In the genomic region with DNA sequence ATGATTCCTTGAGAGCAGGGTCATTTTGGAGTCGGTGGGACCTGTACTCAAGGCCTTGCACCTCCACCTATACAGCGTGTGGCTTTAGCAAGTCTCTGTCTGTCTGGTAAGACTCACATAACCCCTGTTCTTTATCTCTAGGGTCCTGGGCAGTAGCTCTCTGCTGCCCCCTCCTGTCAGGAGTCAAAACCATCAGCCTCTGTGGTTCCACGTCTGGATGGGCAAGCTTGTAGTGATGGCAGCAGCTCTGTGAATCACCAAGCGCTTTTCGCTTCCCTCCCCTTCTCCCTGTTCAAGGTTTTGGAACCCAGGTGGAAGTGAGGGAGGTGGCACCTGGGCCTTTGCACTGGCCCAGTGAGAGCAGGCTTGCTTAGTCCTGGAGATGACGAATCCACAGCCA, we compare ENCODE assay signal across 8 mouse cellular contexts. TPM values are rescaled to one million over a fixed set of nuclear protein-coding genes. Genes with fewer than 3 reads are reported as not detected.
DNase-seq lines count a peak whose midpoint lies in the region; ATAC-seq and TF ChIP-seq lines count a peak whose summit lies in the region.

No protein-coding gene starts in this region.

- H3K4me2 ChIP-seq in kidney, embryonic 14.5 days (replicated peaks; ENCODE audit: low read depth, low read length) = no peak overlapping the region
- no peak overlapping the region for H3K4me2 ChIP-seq in liver, embryonic 14.5 days (ENCODE audit: low read depth)

- peaks cover 38% of the 10 kb centered on the region for H3K27me3 ChIP-seq in G1E (ENCODE audit: insufficient read depth, low read length)
- peaks cover 3% of the 10 kb centered on the region for H3K27me3 ChIP-seq in kidney, embryonic 14.5 days (ENCODE audit: control insufficient read depth, insufficient read depth, low read length)
- no peaks in the 10 kb centered on the region; the same call in 1 of the 2 replicates for H3K27me3 ChIP-seq in liver, embryonic 14.5 days (ENCODE audit: control insufficient read depth, insufficient read depth, low read length)

- TF ChIP-seq EP300 in liver, embryonic 14.5 days (IDR thresholded peaks at IDR 0.05; ENCODE audit: low read depth) = no peak

- no peak for ATAC-seq in G1E (ENCODE audit: extremely low read depth, insufficient number of reproducible peaks, low FRiP score, poor library complexity, severe bottlenecking)
- peak; percentile 76 for ATAC-seq in common myeloid progenitor, adult 5-6 weeks (replicated peaks; ENCODE audit: low read depth, poor library complexity, severe bottlenecking)
- peak; percentile 58; the same call in 1 of the 2 replicates for ATAC-seq in kidney, embryonic 14.5 days (ENCODE audit: low FRiP score, low TSS enrichment)
- ATAC-seq in liver, embryonic 14.5 days (ENCODE audit: insufficient read depth) = no peak

- no peak overlapping the region for H3K9ac ChIP-seq in kidney, embryonic 14.5 days (ENCODE audit: low read depth, low read length)
- H3K9ac ChIP-seq in liver, embryonic 14.5 days (replicated peaks) = no peak overlapping the region

- no peaks in the 10 kb centered on the region for H3K36me3 ChIP-seq in G1E (replicated peaks)
- H3K36me3 ChIP-seq in kidney, embryonic 14.5 days (ENCODE audit: control insufficient read depth, insufficient read depth, low read length) = no peaks in the 10 kb centered on the region
- no peaks in the 10 kb centered on the region for H3K36me3 ChIP-seq in liver, embryonic 14.5 days (replicated peaks; ENCODE audit: control insufficient read depth, insufficient read depth, low read depth)

- peak; percentile 81 for TF ChIP-seq CTCF in G1E (IDR thresholded peaks at IDR 0.05; ENCODE audit: low read depth, low read length)
- peak; percentile 91 for TF ChIP-seq CTCF in liver, embryonic 14.5 days (IDR thresholded peaks at IDR 0.05; ENCODE audit: low read depth)

- no peak overlapping the region for H3K27ac ChIP-seq in kidney, embryonic 14.5 days (ENCODE audit: low read depth, low read length)
- H3K27ac ChIP-seq in liver, embryonic 14.5 days = no peak overlapping the region

- peak; percentile 77 to 91 for DNase-seq in adrenal gland, adult (ENCODE audit: inconsistent age in 2 of 2, low spot score in 1 of 2)
- no peak for DNase-seq in adrenal gland, adult 8-10 months
- DNase-seq in G1E (ENCODE audit: low spot score) = peak; percentile 82
- peak; percentile 36 for DNase-seq in gastrocnemius, postnatal 25 days
- DNase-seq in liver, embryonic 14.5 days (ENCODE audit: low read depth in 3 of 3, low spot score in 3 of 3) = peak; percentile 34 to 44 (median 38)
- DNase-seq in retina, embryonic 14.5 days (ENCODE audit: low spot score) = peak; percentile 80

- 32% methylated on average over 6 of the region's 6 CpGs for WGBS in kidney, embryonic 14.5 days
- WGBS in liver, embryonic 14.5 days (ENCODE audit: insufficient replicate concordance) = 15% methylated on average over 6 of the region's 6 CpGs

- H3K4me1 ChIP-seq in G1E (ENCODE audit: insufficient read depth, low read depth, low read length) = peaks cover 14% of the 10 kb centered on the region
- H3K4me1 ChIP-seq in kidney, embryonic 14.5 days (ENCODE audit: control insufficient read depth, insufficient read depth, low read length) = no peaks in the 10 kb centered on the region
- no peaks in the 10 kb centered on the region for H3K4me1 ChIP-seq in liver, embryonic 14.5 days (replicated peaks; ENCODE audit: control insufficient read depth in 2 of 2, insufficient read depth in 2 of 2, low read length in 1 of 2)

- no peak overlapping the region for H3K4me3 ChIP-seq in G1E (ENCODE audit: low read depth, low read length)
- H3K4me3 ChIP-seq in kidney, embryonic 14.5 days (ENCODE audit: low read length) = no peak overlapping the region
- no peak overlapping the region for H3K4me3 ChIP-seq in liver, embryonic 14.5 days (ENCODE audit: insufficient read depth in 1 of 2, low read depth in 2 of 2, low read length in 2 of 2)

- no peaks in the 10 kb centered on the region for H3K9me3 ChIP-seq in G1E (replicated peaks)
- H3K9me3 ChIP-seq in kidney, embryonic 14.5 days (ENCODE audit: control insufficient read depth, low read length) = no peaks in the 10 kb centered on the region
- H3K9me3 ChIP-seq in liver, embryonic 14.5 days (ENCODE audit: control insufficient read depth, low read length) = no peaks in the 10 kb centered on the region

RNA-seq across cellular contexts. Expression of gene Plin1, which starts 4.5 kb away (rescaled TPM):
- 100 to 1,000 TPM; 277 to 564 (median 391) TPM for total RNA-seq in adrenal gland, adult 8-10 months (2022)
- total RNA-seq in G1E (2014; fragmentation: Nextera tagmentation) = not detected in 2 replicates
- 0.16 TPM in 1 of 2 replicates, not detected in the other for total RNA-seq in G1E (2017)
- not detected in 2 replicates for polyA plus RNA-seq in G1E (2012)
- total RNA-seq in common myeloid progenitor, adult 5-6 weeks (2017) = not detected in 2 replicates
- total RNA-seq in gastrocnemius, postnatal 25 days (2021) = 10 to 100 TPM in 1 of 2 experiments, 1 to 10 TPM in 1; 1.8 to 53.2 TPM
- polyA plus RNA-seq in kidney, embryonic 14.5 days (2014; fragmentation: Nextera tagmentation; extraction: Ambion mirVana) = 0.07 TPM in 1 of 2 replicates, not detected in the other
- not detected in 2 replicates for polyA plus RNA-seq in liver, embryonic 14.5 days (2012; rRNA removed)
- polyA plus RNA-seq in liver, embryonic 14.5 days (2014; fragmentation: Nextera tagmentation; extraction: Ambion mirVana) = not detected in 2 replicates

RNA-seq across cellular contexts. Expression of gene Kif7, which starts 12.7 kb away (rescaled TPM):
- total RNA-seq in adrenal gland, adult 8-10 months (2022) = 1 to 10 TPM; 2.8 to 6.4 (median 4.2) TPM
- total RNA-seq in G1E (2014; fragmentation: Nextera tagmentation) (2.6 and 2.7 TPM in 2 replicates), G1E (2017) (4.2 and 4.4 TPM in 2 replicates)
- polyA plus RNA-seq in G1E (2012) = 17.6 and 19.9 TPM in 2 replicates
- 0.53 and 1.6 TPM in 2 replicates for total RNA-seq in common myeloid progenitor, adult 5-6 weeks (2017)
- total RNA-seq in gastrocnemius, postnatal 25 days (2021) = under 1 TPM; 0.59 to 0.91 TPM
- 3.7 and 5.9 TPM in 2 replicates for polyA plus RNA-seq in kidney, embryonic 14.5 days (2014; fragmentation: Nextera tagmentation; extraction: Ambion mirVana)
- 0.23 and 0.56 TPM in 2 replicates for polyA plus RNA-seq in liver, embryonic 14.5 days (2012; rRNA removed)
- 0.14 and 0.15 TPM in 2 replicates for polyA plus RNA-seq in liver, embryonic 14.5 days (2014; fragmentation: Nextera tagmentation; extraction: Ambion mirVana)

RNA-seq across cellular contexts. Expression of gene Pex11a, which starts 14.7 kb away (rescaled TPM):
- total RNA-seq in adrenal gland, adult 8-10 months (2022) = 10 to 100 TPM; 52.5 to 60.1 (median 54.5) TPM
- total RNA-seq in G1E (2014; fragmentation: Nextera tagmentation) (6.5 and 7.5 TPM in 2 replicates), G1E (2017) (2.7 and 2.8 TPM in 2 replicates)
- polyA plus RNA-seq in G1E (2012) = 2.9 TPM in 2 replicates
- total RNA-seq in common myeloid progenitor, adult 5-6 weeks (2017) = 3.1 and 4.5 TPM in 2 replicates
- 10 to 100 TPM in 1 of 2 experiments, 1 to 10 TPM in 1; 8.8 to 11.8 TPM for total RNA-seq in gastrocnemius, postnatal 25 days (2021)
- polyA plus RNA-seq in kidney, embryonic 14.5 days (2014; fragmentation: Nextera tagmentation; extraction: Ambion mirVana) = 7.4 and 8.0 TPM in 2 replicates
- 0.81 and 1.1 TPM in 2 replicates for polyA plus RNA-seq in liver, embryonic 14.5 days (2012; rRNA removed)
- 1.5 and 2.3 TPM in 2 replicates for polyA plus RNA-seq in liver, embryonic 14.5 days (2014; fragmentation: Nextera tagmentation; extraction: Ambion mirVana)

RNA-seq across cellular contexts. Expression of gene Wdr93, which starts 14.7 kb away (rescaled TPM):
- total RNA-seq in adrenal gland, adult 8-10 months (2022) = 1 to 10 TPM in 3 of 4 experiments, under 1 TPM in 1; 0.99 to 1.6 (median 1.3) TPM
- total RNA-seq in G1E (2014; fragmentation: Nextera tagmentation) (1.0 and 2.1 TPM in 2 replicates), G1E (2017) (0.41 and 0.55 TPM in 2 replicates)
- polyA plus RNA-seq in G1E (2012) = 0.17 TPM in 1 of 2 replicates, not detected in the other
- not detected in 2 replicates for total RNA-seq in common myeloid progenitor, adult 5-6 weeks (2017)
- total RNA-seq in gastrocnemius, postnatal 25 days (2021) = not detected
- polyA plus RNA-seq in kidney, embryonic 14.5 days (2014; fragmentation: Nextera tagmentation; extraction: Ambion mirVana) = 0.32 and 0.36 TPM in 2 replicates
- polyA plus RNA-seq in liver, embryonic 14.5 days (2012; rRNA removed) = 0.03 and 0.04 TPM in 2 replicates
- polyA plus RNA-seq in liver, embryonic 14.5 days (2014; fragmentation: Nextera tagmentation; extraction: Ambion mirVana) = 0.08 and 0.14 TPM in 2 replicates

Comparison
In these comparisons a context has a peak if more than half of its experiments do, and no peak if none do; other contexts are left out.
1. ATAC-seq: peak in common myeloid progenitor, adult 5-6 weeks (single experiment) and kidney, embryonic 14.5 days (single experiment); none in G1E (single experiment) and liver, embryonic 14.5 days (single experiment).
2. RNA of gene Plin1, which starts 4.5 kb away (total RNA-seq): 277 to 564 TPM in adrenal gland, adult 8-10 months; 1.8 to 53.2 TPM in gastrocnemius, postnatal 25 days, 0.16 TPM in G1E and not detected in common myeloid progenitor, adult 5-6 weeks; every median in the first group is over 4 times any median in the second.